Mouse (Mus musculus): ENCODE results near the gene Nmrk2. TPM values are rescaled to one million over a fixed set of nuclear protein-coding genes. Genes with fewer than 3 reads are reported as not detected.

The Nmrk2 gene
- polyA plus RNA-seq, 1 experiment: not detected

- no peaks in the 10 kb centered on the region for H3K4me1 ChIP-seq (ENCODE audit: control insufficient read depth, insufficient read depth, low read length)
- no peak overlapping the region for H3K4me3 ChIP-seq (replicated peaks; ENCODE audit: control insufficient read depth, low read depth, low read length)
- TF ChIP-seq CTCF (IDR thresholded peaks at IDR 0.05; ENCODE audit: control insufficient read depth, insufficient read depth, low read length) (no peak), POLR2A (IDR thresholded peaks at IDR 0.05; ENCODE audit: borderline replicate concordance, control insufficient read depth, low read depth, low read length) (no peak)
- H3K27ac ChIP-seq (ENCODE audit: control insufficient read depth, insufficient read depth, low read depth, low read length, poor library complexity): no peak overlapping the region
- 88% methylated on average over 6 of the region's 6 CpGs for WGBS
Measured at GRCm38 (mm10) chr10:81154736-81155135, 47.1 kb downstream of the Nmrk2 start.

DNA sequence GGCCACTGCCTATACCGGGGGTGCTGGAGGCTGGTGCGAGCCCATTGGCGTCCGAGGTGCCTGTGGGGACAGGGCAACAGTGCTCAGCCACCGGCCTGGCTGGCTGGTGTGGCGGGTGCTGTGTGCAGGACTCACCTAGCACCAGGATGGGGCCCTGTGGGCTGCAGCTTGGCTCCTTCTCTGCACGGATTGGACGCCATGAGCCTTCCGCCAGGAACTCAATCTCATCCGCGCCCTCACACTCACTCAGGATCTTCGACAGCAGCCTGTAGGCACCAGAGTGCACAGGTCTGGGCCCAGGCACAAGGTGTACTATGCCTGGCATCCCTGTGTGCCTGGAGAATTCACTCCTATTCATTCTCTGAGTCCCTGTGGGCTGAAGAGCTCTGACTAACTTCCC is 47.5 kb downstream of the Nmrk2 start:
- TF ChIP-seq CTCF (IDR thresholded peaks at IDR 0.05; ENCODE audit: control insufficient read depth, insufficient read depth, low read length) (no peak), POLR2A (IDR thresholded peaks at IDR 0.05; ENCODE audit: borderline replicate concordance, control insufficient read depth, low read depth, low read length) (no peak)
- 94% methylated on average over 12 of the region's 12 CpGs for WGBS
- no peak overlapping the region for H3K27ac ChIP-seq (ENCODE audit: control insufficient read depth, insufficient read depth, low read depth, low read length, poor library complexity)
- no peaks in the 10 kb centered on the region for H3K4me1 ChIP-seq (ENCODE audit: control insufficient read depth, insufficient read depth, low read length)
- no peak overlapping the region for H3K4me3 ChIP-seq (replicated peaks; ENCODE audit: control insufficient read depth, low read depth, low read length)

DNA sequence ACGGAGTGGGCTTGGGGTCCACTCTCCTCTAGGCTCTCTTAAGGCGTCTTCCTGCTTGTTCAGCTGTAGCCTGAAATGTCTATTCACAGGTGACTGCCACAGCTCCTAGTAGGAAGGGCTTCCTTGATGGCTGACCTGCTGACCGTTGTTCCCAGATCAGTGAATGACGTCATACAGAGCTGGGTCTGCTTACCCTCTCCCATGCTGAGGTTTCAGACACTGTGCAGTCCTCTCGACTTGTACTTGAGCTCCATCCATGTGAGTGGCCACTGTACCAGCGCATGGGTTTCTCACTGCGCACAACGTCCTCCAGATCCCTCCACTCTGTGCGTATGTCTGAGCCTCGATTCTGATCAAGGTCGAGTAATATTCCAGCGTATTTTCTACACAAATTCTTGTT is 49.2 kb downstream of the Nmrk2 start:
- 71% methylated on average over 12 of the region's 12 CpGs for WGBS
- no peak overlapping the region for H3K27ac ChIP-seq (ENCODE audit: control insufficient read depth, insufficient read depth, low read depth, low read length, poor library complexity)

GRCm38 (mm10) chr10:81151261-81151660 is 50.6 kb downstream of the Nmrk2 start:
- no peak for TF ChIP-seq CTCF (IDR thresholded peaks at IDR 0.05; ENCODE audit: control insufficient read depth, insufficient read depth, low read length)
- TF ChIP-seq POLR2A (IDR thresholded peaks at IDR 0.05; ENCODE audit: borderline replicate concordance, control insufficient read depth, low read depth, low read length): no peak

More for the DNA sequence above, 49.2 kb downstream of the Nmrk2 start:
- Histone ChIP-seq H3K4me3 (replicated peaks; ENCODE audit: control insufficient read depth, low read depth, low read length) (no peak overlapping the region), H3K4me1 (ENCODE audit: control insufficient read depth, insufficient read depth, low read length) (no peaks in the 10 kb centered on the region)
- TF ChIP-seq CTCF (IDR thresholded peaks at IDR 0.05; ENCODE audit: control insufficient read depth, insufficient read depth, low read length) (no peak), POLR2A (IDR thresholded peaks at IDR 0.05; ENCODE audit: borderline replicate concordance, control insufficient read depth, low read depth, low read length) (no peak)

More at GRCm38 (mm10) chr10:81151261-81151660, 50.6 kb downstream of the Nmrk2 start:
- WGBS: 60% methylated on average over 6 of the region's 6 CpGs
- no peak overlapping the region for H3K4me3 ChIP-seq (replicated peaks; ENCODE audit: control insufficient read depth, low read depth, low read length)
- H3K4me1 ChIP-seq (ENCODE audit: control insufficient read depth, insufficient read depth, low read length): no peaks in the 10 kb centered on the region
- no peak overlapping the region for H3K27ac ChIP-seq (ENCODE audit: control insufficient read depth, insufficient read depth, low read depth, low read length, poor library complexity)

Other genes starting within 250 kb of the Nmrk2 start
- gene Gng7, start 187.1 kb downstream of the Nmrk2 start, polyA plus RNA-seq (2011; ENCODE audit: insufficient read depth, insufficient read length, low replicate concordance, missing spikeins): not detected in 2 replicates
- not detected in 2 replicates for gene Diras1, start 176.4 kb downstream of the Nmrk2 start, polyA plus RNA-seq (2011; ENCODE audit: insufficient read depth, insufficient read length, low replicate concordance, missing spikeins)
- 3.7 and 3.9 TPM in 2 replicates for gene Slc39a3, start 164.6 kb downstream of the Nmrk2 start, polyA plus RNA-seq (2011; ENCODE audit: insufficient read depth, insufficient read length, low replicate concordance, missing spikeins)
- gene Sgta, start 141.9 kb downstream of the Nmrk2 start, polyA plus RNA-seq (2011; ENCODE audit: insufficient read depth, insufficient read length, low replicate concordance, missing spikeins): 26.2 and 52.3 TPM in 2 replicates
- 10.3 and 16.7 TPM in 2 replicates for gene Thop1, start 132.0 kb downstream of the Nmrk2 start, polyA plus RNA-seq (2011; ENCODE audit: insufficient read depth, insufficient read length, low replicate concordance, missing spikeins)
- 0.87 TPM in 1 of 2 replicates, not detected in the other for gene Creb3l3, start 103.2 kb downstream of the Nmrk2 start, polyA plus RNA-seq (2011; ENCODE audit: insufficient read depth, insufficient read length, low replicate concordance, missing spikeins)
- gene Map2k2, start 96.1 kb downstream of the Nmrk2 start, polyA plus RNA-seq (2011; ENCODE audit: insufficient read depth, insufficient read length, low replicate concordance, missing spikeins): 57.6 and 108 TPM in 2 replicates
- 28.2 and 31.0 TPM in 2 replicates for gene Zbtb7a, start 66.8 kb downstream of the Nmrk2 start, polyA plus RNA-seq (2011; ENCODE audit: insufficient read depth, insufficient read length, low replicate concordance, missing spikeins)
- gene Pias4, start 34.1 kb downstream of the Nmrk2 start, polyA plus RNA-seq (2011; ENCODE audit: insufficient read depth, insufficient read length, low replicate concordance, missing spikeins): 11.1 and 29.0 TPM in 2 replicates
- 347 and 468 TPM in 2 replicates for gene Eef2, start 25.4 kb downstream of the Nmrk2 start, polyA plus RNA-seq (2011; ENCODE audit: insufficient read depth, insufficient read length, low replicate concordance, missing spikeins)
- 7.2 and 23.2 TPM in 2 replicates for gene Dapk3, start 19.0 kb downstream of the Nmrk2 start, polyA plus RNA-seq (2011; ENCODE audit: insufficient read depth, insufficient read length, low replicate concordance, missing spikeins)
- gene 4930442H23Rik, start 18.2 kb downstream of the Nmrk2 start, polyA plus RNA-seq (2011; ENCODE audit: insufficient read depth, insufficient read length, low replicate concordance, missing spikeins): not detected in 2 replicates
- gene Atcay, start 28.8 kb upstream of the Nmrk2 start, polyA plus RNA-seq (2011; ENCODE audit: insufficient read depth, insufficient read length, low replicate concordance, missing spikeins): not detected in 2 replicates
- gene Zfr2, start 31.1 kb upstream of the Nmrk2 start, polyA plus RNA-seq (2011; ENCODE audit: insufficient read depth, insufficient read length, low replicate concordance, missing spikeins): 0.32 and 2.5 TPM in 2 replicates
- gene Matk, start 50.9 kb upstream of the Nmrk2 start, polyA plus RNA-seq (2011; ENCODE audit: insufficient read depth, insufficient read length, low replicate concordance, missing spikeins): 11.9 and 18.9 TPM in 2 replicates
- 34.4 and 75.4 TPM in 2 replicates for gene Mrpl54, start 64.9 kb upstream of the Nmrk2 start, polyA plus RNA-seq (2011; ENCODE audit: insufficient read depth, insufficient read length, low replicate concordance, missing spikeins)
- gene Apba3, start 64.9 kb upstream of the Nmrk2 start, polyA plus RNA-seq (2011; ENCODE audit: insufficient read depth, insufficient read length, low replicate concordance, missing spikeins): 14.6 and 32.8 TPM in 2 replicates
- 3.0 and 3.4 TPM in 2 replicates for gene Tjp3, start 89.5 kb upstream of the Nmrk2 start, polyA plus RNA-seq (2011; ENCODE audit: insufficient read depth, insufficient read length, low replicate concordance, missing spikeins)
- 31.2 and 62.2 TPM in 2 replicates for gene Pip5k1c, start 90.9 kb upstream of the Nmrk2 start, polyA plus RNA-seq (2011; ENCODE audit: insufficient read depth, insufficient read length, low replicate concordance, missing spikeins)
- 24.0 and 36.6 TPM in 2 replicates for gene Cactin, start 119.1 kb upstream of the Nmrk2 start, polyA plus RNA-seq (2011; ENCODE audit: insufficient read depth, insufficient read length, low replicate concordance, missing spikeins)
- 3.3 and 7.9 TPM in 2 replicates for gene Tbxa2r, start 126.7 kb upstream of the Nmrk2 start, polyA plus RNA-seq (2011; ENCODE audit: insufficient read depth, insufficient read length, low replicate concordance, missing spikeins)
- gene Gipc3, start 141.2 kb upstream of the Nmrk2 start, polyA plus RNA-seq (2011; ENCODE audit: insufficient read depth, insufficient read length, low replicate concordance, missing spikeins): not detected in 2 replicates
- 56.9 and 60.7 TPM in 2 replicates for gene Hmg20b, start 148.4 kb upstream of the Nmrk2 start, polyA plus RNA-seq (2011; ENCODE audit: insufficient read depth, insufficient read length, low replicate concordance, missing spikeins)
- gene Mfsd12, start 155.4 kb upstream of the Nmrk2 start, polyA plus RNA-seq (2011; ENCODE audit: insufficient read depth, insufficient read length, low replicate concordance, missing spikeins): 11.0 and 14.3 TPM in 2 replicates
- 4.5 and 12.3 TPM in 2 replicates for gene 4930404N11Rik, start 163.8 kb upstream of the Nmrk2 start, polyA plus RNA-seq (2011; ENCODE audit: insufficient read depth, insufficient read length, low replicate concordance, missing spikeins)
- gene Fzr1, start 176.5 kb upstream of the Nmrk2 start, polyA plus RNA-seq (2011; ENCODE audit: insufficient read depth, insufficient read length, low replicate concordance, missing spikeins): 126 and 131 TPM in 2 replicates
- gene Dohh, start 182.4 kb upstream of the Nmrk2 start, polyA plus RNA-seq (2011; ENCODE audit: insufficient read depth, insufficient read length, low replicate concordance, missing spikeins): 14.6 and 23.0 TPM in 2 replicates
- 3.4 and 4.3 TPM in 2 replicates for gene Gm48551, start 182.4 kb upstream of the Nmrk2 start, polyA plus RNA-seq (2011; ENCODE audit: insufficient read depth, insufficient read length, low replicate concordance, missing spikeins)
- not detected in 2 replicates for gene Gm48552, start 187.0 kb upstream of the Nmrk2 start, polyA plus RNA-seq (2011; ENCODE audit: insufficient read depth, insufficient read length, low replicate concordance, missing spikeins)
- 7.9 and 18.0 TPM in 2 replicates for gene Smim24, start 191.0 kb upstream of the Nmrk2 start, polyA plus RNA-seq (2011; ENCODE audit: insufficient read depth, insufficient read length, low replicate concordance, missing spikeins)

Measured in bone marrow, adult 2 months (tissue).